In genomic region chr12:72761649-72762261, GRCm38 (mm10) we compare ENCODE assay signal across 7 mouse cellular contexts. TPM values are rescaled to one million over a fixed set of nuclear protein-coding genes. Genes with fewer than 3 reads are reported as not detected.
A peak's percentile ranks its signal among the peaks of the same experiment; 100 is the strongest.
DNase-seq lines count a peak whose midpoint lies in the region; ATAC-seq and TF ChIP-seq lines count a peak whose summit lies in the region.

No protein-coding gene starts in this region.

- WGBS in embryonic facial prominence, embryonic 14.5 days, result under 1% methylated on average over 6 of the region's 43 CpGs
- under 1% methylated on average over 31 of the region's 43 CpGs for WGBS in kidney, embryonic 15.5 days
- WGBS in liver, adult 2 months, result 2% methylated on average over 34 of the region's 43 CpGs

- TF ChIP-seq CTCF in liver, adult 2 months (IDR thresholded peaks at IDR 0.05; ENCODE audit: low read depth, low read length), result no peak

- no peaks in the 10 kb centered on the region for H3K27me3 ChIP-seq in embryonic facial prominence, embryonic 14.5 days (replicated peaks; ENCODE audit: control insufficient read depth, insufficient read depth, low read length)
- no peaks in the 10 kb centered on the region for H3K27me3 ChIP-seq in kidney, embryonic 15.5 days
- no peaks in the 10 kb centered on the region for H3K27me3 ChIP-seq in liver, adult 2 months (ENCODE audit: control insufficient read depth, insufficient read depth, low read length)
- H3K27me3 ChIP-seq in myocyte (ENCODE audit: control insufficient read depth, insufficient read depth, insufficient read length), result no peaks in the 10 kb centered on the region
- no peaks in the 10 kb centered on the region for H3K27me3 ChIP-seq in splenic B cell, adult 2 months (ENCODE audit: control insufficient read depth, insufficient read depth, low read length, poor library complexity, severe bottlenecking)

- H3ac ChIP-seq in myocyte (ENCODE audit: control insufficient read depth, insufficient read length), result peak overlapping the region; percentile 57

- peak overlapping the region; percentile 99 for H3K27ac ChIP-seq in embryonic facial prominence, embryonic 14.5 days (replicated peaks; ENCODE audit: low read depth, low read length)
- peak overlapping the region; percentile 98 for H3K27ac ChIP-seq in kidney, embryonic 15.5 days
- peak overlapping the region; percentile 76 for H3K27ac ChIP-seq in liver, adult 2 months (replicated peaks; ENCODE audit: insufficient read depth, low read depth, low read length)

- H3K4me1 ChIP-seq in embryonic facial prominence, embryonic 14.5 days (ENCODE audit: control insufficient read depth, insufficient read depth, low read length), result peaks cover 16% of the 10 kb centered on the region
- H3K4me1 ChIP-seq in kidney, embryonic 15.5 days, result peaks cover 29% of the 10 kb centered on the region
- H3K4me1 ChIP-seq in liver, adult 2 months (ENCODE audit: control insufficient read depth, insufficient read depth, low read length), result peaks cover 7% of the 10 kb centered on the region

- H3K79me2 ChIP-seq in liver, adult 2 months (ENCODE audit: control insufficient read depth, insufficient read depth, low read length), result peaks cover 11% of the 10 kb centered on the region; the same call in 1 of the 2 replicates
- peaks cover 51% of the 10 kb centered on the region for H3K79me2 ChIP-seq in myocyte (ENCODE audit: control insufficient read depth, insufficient read depth)

- 0 out of 2 replicates have a peak, but pooled peaks have one; percentile 41 for TF ChIP-seq POLR2A in liver, adult 2 months (IDR thresholded peaks at IDR 0.05; ENCODE audit: extremely low read depth, insufficient read depth, low read length)
- TF ChIP-seq POLR2A in myocyte (IDR thresholded peaks at IDR 0.05; ENCODE audit: insufficient read length, low read depth), result peak; percentile 38

- peak; percentile 77 for DNase-seq in adrenal gland, postnatal 25 days
- peak; percentile 87 for DNase-seq in embryonic facial prominence, embryonic 14.5 days (ENCODE audit: low spot score)
- peak; percentile 48 to 63 for DNase-seq in heart, adult 9 months (ENCODE audit: low spot score in 2 of 2)
- peak; percentile 53 for DNase-seq in liver, adult 2 months (ENCODE audit: extremely low read depth, low read depth, low spot score)
- peak; percentile 46 for DNase-seq in splenic B cell, adult 2 months (ENCODE audit: low read depth, low spot score)

- peak overlapping the region; percentile 100 for H3K9ac ChIP-seq in embryonic facial prominence, embryonic 14.5 days (ENCODE audit: low read depth, low read length)
- peak overlapping the region; percentile 98 for H3K9ac ChIP-seq in kidney, embryonic 15.5 days
- peak overlapping the region; percentile 98 for H3K9ac ChIP-seq in liver, adult 2 months (ENCODE audit: low read depth, low read length)

- peak overlapping the region; percentile 95 for H3K4me3 ChIP-seq in embryonic facial prominence, embryonic 14.5 days (ENCODE audit: low read depth, low read length)
- peak overlapping the region; percentile 93 for H3K4me3 ChIP-seq in kidney, embryonic 15.5 days (replicated peaks)
- H3K4me3 ChIP-seq in liver, adult 2 months (ENCODE audit: insufficient read depth, low read depth, low read length), result peak overlapping the region; percentile 72
- peak overlapping the region; percentile 46 for H3K4me3 ChIP-seq in myocyte

- peak; percentile 69 for ATAC-seq in embryonic facial prominence, embryonic 14.5 days (ENCODE audit: low read depth)
- ATAC-seq in kidney, embryonic 15.5 days (replicated peaks; ENCODE audit: low FRiP score), result peak; percentile 86

- peak overlapping the region; percentile 71 for H3K4me2 ChIP-seq in embryonic facial prominence, embryonic 14.5 days (ENCODE audit: low read depth, low read length)
- peak overlapping the region; percentile 83 for H3K4me2 ChIP-seq in kidney, embryonic 15.5 days
- peak overlapping the region; percentile 91 for H3K4me2 ChIP-seq in myocyte (ENCODE audit: low read depth)

- no peaks in the 10 kb centered on the region for H3K9me3 ChIP-seq in embryonic facial prominence, embryonic 14.5 days (ENCODE audit: control insufficient read depth, low read length)
- H3K9me3 ChIP-seq in kidney, embryonic 15.5 days (replicated peaks), result no peaks in the 10 kb centered on the region

- no peaks in the 10 kb centered on the region for H3K36me3 ChIP-seq in embryonic facial prominence, embryonic 14.5 days (ENCODE audit: control insufficient read depth, insufficient read depth, low read length)
- no peaks in the 10 kb centered on the region for H3K36me3 ChIP-seq in kidney, embryonic 15.5 days
- no peaks in the 10 kb centered on the region; the same call in 1 of the 2 replicates for H3K36me3 ChIP-seq in liver, adult 2 months (ENCODE audit: control insufficient read depth, insufficient read depth, low read length)
- peaks cover 4% of the 10 kb centered on the region for H3K36me3 ChIP-seq in myocyte (ENCODE audit: control insufficient read depth, insufficient read depth)
- no peaks in the 10 kb centered on the region for H3K36me3 ChIP-seq in splenic B cell, adult 2 months (ENCODE audit: control insufficient read depth, insufficient read depth, low read length, poor library complexity, severe bottlenecking)

TF ChIP-seq in myocyte, 11 proteins besides CTCF, POLR2A, EP300 and RAD21:
- no peak for TF ChIP-seq TCF3 (IDR thresholded peaks at IDR 0.05; ENCODE audit: insufficient read length, low read depth)
- TF ChIP-seq POLR2AphosphoS2 (IDR thresholded peaks at IDR 0.05; ENCODE audit: insufficient read length, low read depth), result no peak
- no peak for TF ChIP-seq CEBPB (IDR thresholded peaks at IDR 0.05; ENCODE audit: insufficient read depth, poor library complexity, severe bottlenecking)
- TF ChIP-seq E2F4 (IDR thresholded peaks at IDR 0.05; ENCODE audit: insufficient read depth), result no peak
- no peak for TF ChIP-seq MYOG (IDR thresholded peaks at IDR 0.05; ENCODE audit: control insufficient read depth in 1 of 3, insufficient read depth in 1 of 3, insufficient read length in 2 of 3, low read depth in 2 of 3)
- TF ChIP-seq MAX (IDR thresholded peaks at IDR 0.05; ENCODE audit: low read depth), result no peak
- no peak for TF ChIP-seq REST (IDR thresholded peaks at IDR 0.05; ENCODE audit: insufficient read depth, insufficient read length)
- no peak for TF ChIP-seq MYOD1 (IDR thresholded peaks at IDR 0.05; ENCODE audit: control insufficient read depth in 1 of 3, insufficient read length in 2 of 3, low read depth in 2 of 3)
- no peak for TF ChIP-seq TCF12 (IDR thresholded peaks at IDR 0.05; ENCODE audit: insufficient read depth, poor library complexity, severe bottlenecking)
- TF ChIP-seq SRF (IDR thresholded peaks at IDR 0.05; ENCODE audit: control insufficient read depth, insufficient read length, low read depth), result no peak
- no peak for TF ChIP-seq USF1 (IDR thresholded peaks at IDR 0.05; ENCODE audit: low read depth)

RNA-seq across cellular contexts. Expression of gene Ppm1a, which starts 4.5 kb away (rescaled TPM):
- 271 and 295 TPM in 2 replicates for total RNA-seq in adrenal gland, postnatal 25 days (2021)
- 82.5 and 84.3 TPM in 2 replicates for polyA plus RNA-seq in embryonic facial prominence, embryonic 14.5 days (2014; fragmentation: Nextera tagmentation; extraction: Ambion mirVana)
- polyA plus RNA-seq in kidney, embryonic 15.5 days (2015; fragmentation: Nextera tagmentation; extraction: Ambion mirVana), result 43.0 and 43.8 TPM in 2 replicates
- total RNA-seq in liver, adult 2 months (2014; rRNA removed), result 108 and 110 TPM in 2 replicates
- polyA plus RNA-seq in liver, adult 2 months (2012; rRNA removed), result 55.4 and 57.8 TPM in 2 replicates
- polyA plus RNA-seq in myocyte (2012; fragmentation: generic; extraction: Trizol), result 126 TPM

Comparison
In these comparisons a context has a peak if more than half of its experiments do, and no peak if none do; other contexts are left out.
1. Peak in every context shown above with its lines: DNase-seq, ATAC-seq, H3K4me3 ChIP-seq and H3K27ac ChIP-seq.